Mouse (Mus musculus) hindbrain, embryonic 12.5 days (tissue): ENCODE measurements around the gene Gm867. TPM values are rescaled to one million over a fixed set of nuclear protein-coding genes. Genes with fewer than 3 reads are reported as not detected.

ENCODE experiments used
- polyA plus RNA-seq: library from polyadenylated mRNA; unstranded; fragments of >200 nt; fragmentation: Nextera tagmentation; extraction: Ambion mirVana; gene quantifications from 2 replicates; pipeline ENCODE4 v1.2.1, GENCODE M21; 2016

The Gm867 gene
- polyA plus RNA-seq, 1 experiment from 2014 or later, result 1.5 TPM

Other genes with a start within 250 kb of the Gm867 start
- gene Cabin1, start 176.3 kb downstream of the Gm867 start, polyA plus RNA-seq, result 44.1 and 48.7 TPM in 2 replicates
- 86.4 and 90.4 TPM in 2 replicates for gene Ddt, start 167.3 kb downstream of the Gm867 start, polyA plus RNA-seq
- gene Gm20441, start 159.7 kb downstream of the Gm867 start, polyA plus RNA-seq, result not detected in 2 replicates
- 5.0 and 5.1 TPM in 2 replicates for gene Gstt3, start 159.3 kb downstream of the Gm867 start, polyA plus RNA-seq
- 6.7 and 8.7 TPM in 2 replicates for gene Gstt1, start 142.1 kb downstream of the Gm867 start, polyA plus RNA-seq
- not detected in 2 replicates for gene Gstt4, start 118.1 kb downstream of the Gm867 start, polyA plus RNA-seq
- gene Gstt2, start 103.2 kb downstream of the Gm867 start, polyA plus RNA-seq, result 7.9 and 8.4 TPM in 2 replicates
- 1,134 and 1,420 TPM in 2 replicates for gene Mif, start 80.4 kb downstream of the Gm867 start, polyA plus RNA-seq
- gene Derl3, start 47.3 kb downstream of the Gm867 start, polyA plus RNA-seq, result 2.7 and 2.9 TPM in 2 replicates
- gene Smarcb1, start 19.1 kb downstream of the Gm867 start, polyA plus RNA-seq, result 296 and 298 TPM in 2 replicates
- gene Chchd10, start 7.5 kb downstream of the Gm867 start, polyA plus RNA-seq, result 15.4 and 15.5 TPM in 2 replicates
- gene Mmp11, start 4.2 kb downstream of the Gm867 start, polyA plus RNA-seq, result 55.2 and 56.1 TPM in 2 replicates
- 0.34 and 0.98 TPM in 2 replicates for gene Vpreb3, start 2.4 kb upstream of the Gm867 start, polyA plus RNA-seq
- not detected in 2 replicates for gene Gm5134, start 13.8 kb upstream of the Gm867 start, polyA plus RNA-seq
- gene Zfp280b, start 92.0 kb upstream of the Gm867 start, polyA plus RNA-seq, result 20.4 and 24.5 TPM in 2 replicates
- not detected in 2 replicates for gene Slc5a4b, start 170.3 kb upstream of the Gm867 start, polyA plus RNA-seq
- gene Slc5a4a, start 206.8 kb upstream of the Gm867 start, polyA plus RNA-seq, result not detected in 2 replicates